Mouse (Mus musculus) left cerebral cortex, postnatal 25 days (tissue): Measurements from ENCODE around the gene Wdr73. TPM values are rescaled to one million over a fixed set of nuclear protein-coding genes. Genes with fewer than 3 reads are reported as not detected.
A peak's percentile ranks its signal among the peaks of the same experiment; 100 is the strongest.

Experiments used
- DNase-seq, 2 experiments: peaks; one replicate each; pipeline ENCODE4 v3.0.0; 2022; ENCODE audit warnings: low spot score in 2 of 2, mixed read lengths in 1 of 2
- intact Hi-C: fragments of 180-260 bp; cut with DNase I; formaldehyde crosslinking; loops from one replicate; pipeline ENCODE4 v1.15.1; 2025
- total RNA-seq, 2 experiments: library from RNA; stranded (reverse); gene quantifications; 2 replicates each; pipeline ENCODE4 v1.2.3; 2021

Gene Wdr73
- total RNA-seq, 2 experiments from 2014 or later = 25.3 to 25.4 TPM

GRCm38 (mm10) chr7:80863520-80863919, 37.5 kb downstream of the Wdr73 start:
- intact Hi-C loops = loop anchor here (5.0 to 10.0 kb wide), 2 partner anchors 129 to 481 kb away; partner anchors contain the start of genes Rps17 and Zfp592
- peak in 1 of 2 experiments; percentile 50 for DNase-seq

GRCm38 (mm10) chr7:80862475-80862874, 38.6 kb downstream of the Wdr73 start:
- intact Hi-C loops = loop anchor here (5.0 to 10.0 kb wide), 2 partner anchors 130 to 482 kb away; partner anchors contain the start of genes Rps17 and Zfp592
- DNase-seq = no peak

GRCm38 (mm10) chr7:80860729-80861274, 40.3 kb downstream of the Wdr73 start, which contains the start of gene Zscan2:
Zscan2 (plus strand) TSS chr7:80860920.
- peak; percentile 91 to 96 for DNase-seq
- intact Hi-C loops = loop anchor here (5.0 to 10.0 kb wide), 2 partner anchors 131 to 484 kb away; partner anchors contain the start of genes Rps17 and Zfp592

GRCm38 (mm10) chr7:80860227-80860626, 40.8 kb downstream of the Wdr73 start:
- intact Hi-C loops = loop anchor here (5.0 to 10.0 kb wide), 2 partner anchors 132 to 485 kb away; partner anchors contain the start of genes Rps17 and Zfp592

GRCm38 (mm10) chr7:80857181-80857580, 43.9 kb downstream of the Wdr73 start:
- intact Hi-C loops = loop anchor here (2.0 kb wide), 1 partner anchor 298 kb away; no protein-coding TSS in a partner anchor
- DNase-seq = peak; percentile 72 to 81

More at GRCm38 (mm10) chr7:80860227-80860626, 40.8 kb downstream of the Wdr73 start:
- DNase-seq = peak in 1 of 2 experiments; percentile 57

GRCm38 (mm10) chr7:80855316-80855715, 45.8 kb downstream of the Wdr73 start:
- DNase-seq = no peak
- intact Hi-C loops = no loop called here

- intact Hi-C loops = no loop called here
- no peak for DNase-seq
These were observed 47.9 kb downstream of the Wdr73 start for GRCm38 (mm10) chr7:80853218-80853617.

- intact Hi-C loops = no loop called here
- DNase-seq = no peak
These were observed 50.5 kb downstream of the Wdr73 start for GRCm38 (mm10) chr7:80850520-80850919.

- peak; percentile 48 to 57 for DNase-seq
- intact Hi-C loops = loop anchor here (1.0 to 5.0 kb wide), 3 partner anchors 108 to 462 kb away; partner anchors contain the start of gene Fes
These were observed 51.4 kb downstream of the Wdr73 start for GRCm38 (mm10) chr7:80849710-80850109.

GRCm38 (mm10) chr7:80849267-80849666, 51.8 kb downstream of the Wdr73 start:
- no peak for DNase-seq
- intact Hi-C loops = loop anchor here (1.0 to 5.0 kb wide), 3 partner anchors 108 to 462 kb away; partner anchors contain the start of gene Fes

GRCm38 (mm10) chr7:80846709-80847108, 54.4 kb downstream of the Wdr73 start:
- no peak for DNase-seq
- intact Hi-C loops = loop anchor here (5.0 kb wide), 1 partner anchor 459 kb away; the partner anchor contains the start of gene Fes

GRCm38 (mm10) chr7:80846280-80846678, 54.8 kb downstream of the Wdr73 start:
- DNase-seq = no peak
- intact Hi-C loops = loop anchor here (5.0 kb wide), 1 partner anchor 459 kb away; the partner anchor contains the start of gene Fes

- intact Hi-C loops = loop anchor here (5.0 kb wide), 1 partner anchor 458 kb away; the partner anchor contains the start of gene Fes
- no peak for DNase-seq
These were observed 55.3 kb downstream of the Wdr73 start for GRCm38 (mm10) chr7:80845621-80846279.

GRCm38 (mm10) chr7:80844691-80845090, 56.4 kb downstream of the Wdr73 start:
- intact Hi-C loops = loop anchor here (5.0 kb wide), 2 partner anchors 37 to 457 kb away; partner anchors contain the start of gene Fes
- DNase-seq = no peak

- intact Hi-C loops = loop anchor here (5.0 kb wide), 1 partner anchor 37 kb away; no protein-coding TSS in a partner anchor
- no peak for DNase-seq
These were observed 57.0 kb downstream of the Wdr73 start for GRCm38 (mm10) chr7:80843910-80844640.

- intact Hi-C loops = loop anchor here (5.0 kb wide), 1 partner anchor 36 kb away; no protein-coding TSS in a partner anchor
- DNase-seq = no peak
These were observed 57.9 kb downstream of the Wdr73 start for GRCm38 (mm10) chr7:80843176-80843575.

GRCm38 (mm10) chr7:80842132-80842531, 58.9 kb downstream of the Wdr73 start:
- intact Hi-C loops = loop anchor here (5.0 kb wide), 1 partner anchor 35 kb away; no protein-coding TSS in a partner anchor
- DNase-seq = no peak

- intact Hi-C loops = loop anchor here (5.0 kb wide), 1 partner anchor 34 kb away; no protein-coding TSS in a partner anchor
- peak in 1 of 2 experiments; percentile 73 for DNase-seq
These were observed 60.1 kb downstream of the Wdr73 start for GRCm38 (mm10) chr7:80840937-80841336.
